ENCODE assay signal across 8 mouse cellular contexts in the genomic region with DNA sequence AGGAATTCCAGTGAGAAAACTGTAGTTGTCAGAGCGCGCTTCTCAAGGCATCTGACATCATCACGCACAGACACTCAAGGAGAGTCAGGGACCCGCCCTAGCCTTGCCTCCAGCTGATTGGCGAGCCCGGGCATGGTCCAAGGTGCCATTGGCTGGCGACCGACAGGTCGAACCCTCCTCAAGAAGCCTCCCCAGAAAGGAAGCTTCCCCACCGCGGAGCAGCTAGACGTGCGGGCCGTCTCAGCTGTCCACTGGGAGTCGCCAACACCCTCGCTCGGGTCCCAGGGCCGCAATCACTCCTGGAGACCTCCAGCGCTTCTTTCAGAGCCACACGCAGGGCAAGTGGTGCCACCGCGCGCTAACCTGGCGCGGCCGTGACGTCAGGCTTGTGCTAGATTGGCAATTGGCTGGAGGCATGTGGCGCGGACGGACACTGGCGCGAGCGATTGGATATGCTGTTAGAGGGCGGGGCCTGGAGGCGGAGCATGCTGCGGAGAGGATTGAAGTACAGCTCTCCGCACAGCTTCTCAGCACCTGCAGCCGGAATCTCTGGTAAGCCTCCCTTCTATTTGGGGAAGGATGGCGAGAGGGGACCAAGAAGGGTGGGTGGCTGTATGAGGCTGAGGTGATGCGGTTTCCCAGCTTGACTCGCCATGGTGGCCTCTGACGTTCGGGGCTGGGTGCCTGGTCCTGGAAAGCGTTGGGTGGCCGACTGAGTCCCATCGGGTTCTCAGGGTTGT. TPM values are rescaled to one million over a fixed set of nuclear protein-coding genes. Genes with fewer than 3 reads are reported as not detected.
DNase-seq lines count a peak whose midpoint lies in the region; ATAC-seq and TF ChIP-seq lines count a peak whose summit lies in the region.

A gene (plus strand): TSS at position 57 of the 740 bp plus-strand sequence.

- intact Hi-C loops in heart, postnatal 36 days (cut with DNase I): loop anchor here (5.0 kb wide), 1 partner anchor 207 kb away; a partner anchor contains a TSS

- no peaks in the 10 kb centered on the region for H3K27me3 ChIP-seq in forebrain, embryonic 16.5 days (replicated peaks; ENCODE audit: control insufficient read depth, insufficient read depth, low read length)
- H3K27me3 ChIP-seq in lung, embryonic 14.5 days (ENCODE audit: insufficient read depth, low read length): no peaks in the 10 kb centered on the region
- no peaks in the 10 kb centered on the region for H3K27me3 ChIP-seq in thymus, adult 2 months (ENCODE audit: control insufficient read depth, insufficient read depth, low read length)

- peak within 1 kb of the TSS; percentile 92 for H3K9ac ChIP-seq in ES-E14 (ENCODE audit: insufficient read depth, low read depth, low read length, poor library complexity, severe bottlenecking)
- peak within 1 kb of the TSS; percentile 56 for H3K9ac ChIP-seq in forebrain, embryonic 16.5 days (replicated peaks; ENCODE audit: low read depth, low read length)
- H3K9ac ChIP-seq in lung, embryonic 14.5 days: peak within 1 kb of the TSS; percentile 55

- peak within 1 kb of the TSS; percentile 89 to 98 for H3K4me3 ChIP-seq in ES-E14 (ENCODE audit: insufficient read depth in 1 of 2, low read depth in 1 of 2, low read length in 2 of 2, poor library complexity in 1 of 2, severe bottlenecking in 1 of 2)
- peak within 1 kb of the TSS; percentile 52 for H3K4me3 ChIP-seq in forebrain, embryonic 16.5 days (replicated peaks; ENCODE audit: low read length)
- peak within 1 kb of the TSS; percentile 85 for H3K4me3 ChIP-seq in layer of hippocampus, adult 2 months
- H3K4me3 ChIP-seq in lung, embryonic 14.5 days (ENCODE audit: low read depth, low read length): peak within 1 kb of the TSS; percentile 63
- peak within 1 kb of the TSS; percentile 98 for H3K4me3 ChIP-seq in olfactory bulb, adult 2 months (ENCODE audit: insufficient read depth, low read depth, low read length)
- H3K4me3 ChIP-seq in thymus, adult 2 months (ENCODE audit: control insufficient read depth, insufficient read depth, low read length): peak within 1 kb of the TSS; percentile 59

- peak within 1 kb of the TSS; percentile 77 for H3K4me2 ChIP-seq in forebrain, embryonic 16.5 days (ENCODE audit: low read length)
- peak within 1 kb of the TSS; percentile 64 for H3K4me2 ChIP-seq in lung, embryonic 14.5 days

- no peaks in the 10 kb centered on the region for H3K9me3 ChIP-seq in ES-E14 (ENCODE audit: control insufficient read depth, insufficient read depth, low read depth, low read length)
- H3K9me3 ChIP-seq in forebrain, embryonic 16.5 days (ENCODE audit: control insufficient read depth, low read length): no peaks in the 10 kb centered on the region
- H3K9me3 ChIP-seq in lung, embryonic 14.5 days (ENCODE audit: low read depth, low read length): no peaks in the 10 kb centered on the region

- peaks cover 10% of the 10 kb centered on the region for H3K36me3 ChIP-seq in ES-E14 (ENCODE audit: control insufficient read depth, insufficient read depth, low read length, poor library complexity, severe bottlenecking)
- peaks cover 10% of the 10 kb centered on the region for H3K36me3 ChIP-seq in forebrain, embryonic 16.5 days (ENCODE audit: control insufficient read depth, insufficient read depth)
- peaks cover 21% of the 10 kb centered on the region for H3K36me3 ChIP-seq in lung, embryonic 14.5 days (ENCODE audit: insufficient read depth)
- H3K36me3 ChIP-seq in thymus, adult 2 months (ENCODE audit: control insufficient read depth, insufficient read depth, low read length): no peaks in the 10 kb centered on the region

- peak; percentile 19; the same call in 1 of the 2 replicates for TF ChIP-seq CTCF in layer of hippocampus, adult 2 months (conservative IDR thresholded peaks at IDR 0.05)
- no peak; the same call in 1 of the 2 replicates for TF ChIP-seq CTCF in lung, embryonic 14.5 days (IDR thresholded peaks at IDR 0.05; ENCODE audit: low read depth)
- TF ChIP-seq CTCF in olfactory bulb, adult 2 months (IDR thresholded peaks at IDR 0.05; ENCODE audit: insufficient read depth, low read depth, low read length): no peak
- TF ChIP-seq CTCF in thymus, adult 2 months (IDR thresholded peaks at IDR 0.05; ENCODE audit: borderline replicate concordance, control insufficient read depth, extremely low read depth, insufficient read depth, low read length, poor library complexity): peak; percentile 37; the same call in 1 of the 2 replicates

- H3K4me1 ChIP-seq in ES-E14 (ENCODE audit: control insufficient read depth in 2 of 2, insufficient read depth in 2 of 2, low read length in 2 of 2, poor library complexity in 1 of 2): peaks cover 0 to 2% of the 10 kb centered on the region in 2 experiments; a peak in 1 of 4 replicates
- H3K4me1 ChIP-seq in forebrain, embryonic 16.5 days (replicated peaks; ENCODE audit: control insufficient read depth, insufficient read depth, low read length): peaks cover 14% of the 10 kb centered on the region
- no peaks in the 10 kb centered on the region for H3K4me1 ChIP-seq in lung, embryonic 14.5 days (ENCODE audit: insufficient read depth)
- no peaks in the 10 kb centered on the region for H3K4me1 ChIP-seq in olfactory bulb, adult 2 months (ENCODE audit: control insufficient read depth, insufficient read depth, low read length)
- no peaks in the 10 kb centered on the region for H3K4me1 ChIP-seq in thymus, adult 2 months (replicated peaks; ENCODE audit: control insufficient read depth, insufficient read depth, low read length)

- in situ Hi-C loops in ES-E14 (cut with MboI; ENCODE audit: low sequenced_read_pairs in 2 of 2, unreplicated experiment in 2 of 2): no loop called here

- H3K27ac ChIP-seq in ES-E14 (ENCODE audit: insufficient read depth, low read depth, low read length, poor library complexity, severe bottlenecking): peak within 1 kb of the TSS; percentile 97
- peak within 1 kb of the TSS; percentile 91 for H3K27ac ChIP-seq in forebrain, embryonic 16.5 days (ENCODE audit: low read length)
- peak within 1 kb of the TSS; percentile 99 for H3K27ac ChIP-seq in layer of hippocampus, adult 2 months
- peak within 1 kb of the TSS; percentile 89 for H3K27ac ChIP-seq in lung, embryonic 14.5 days (ENCODE audit: low read depth)
- peak within 1 kb of the TSS; percentile 100 for H3K27ac ChIP-seq in olfactory bulb, adult 2 months (ENCODE audit: insufficient read depth, low read depth, low read length)
- peak within 1 kb of the TSS; percentile 16 for H3K27ac ChIP-seq in thymus, adult 2 months (ENCODE audit: control insufficient read depth, insufficient read depth, low read length)

- DNase-seq in ES-E14 (ENCODE audit: low read depth, low spot score): peak; percentile 97
- DNase-seq in cerebellum, adult 11-12 months: peak; percentile 97
- peak; percentile 94 to 97 for DNase-seq in heart, postnatal 36 days
- peak; percentile 96 to 97 for DNase-seq in layer of hippocampus, adult 2 months (ENCODE audit: low spot score in 2 of 2)
- peak; percentile 99 for DNase-seq in lung, embryonic 14.5 days
- DNase-seq in thymus, adult 2 months: peak; percentile 97

- peak; percentile 99 for ATAC-seq in forebrain, embryonic 16.5 days
- peak; percentile 100 for ATAC-seq in lung, embryonic 14.5 days (ENCODE audit: insufficient read depth)

- TF ChIP-seq POLR2A in olfactory bulb, adult 2 months (IDR thresholded peaks at IDR 0.05; ENCODE audit: insufficient read depth, low read depth, low read length): peak; percentile 55
- peak; percentile 65 for TF ChIP-seq POLR2A in thymus, adult 2 months (IDR thresholded peaks at IDR 0.05; ENCODE audit: control insufficient read depth, extremely low read depth, insufficient read depth, low read length, poor library complexity)

- under 1% methylated on average over 46 of the region's 46 CpGs for WGBS in forebrain, embryonic 16.5 days
- 1% methylated on average over 46 of the region's 46 CpGs for WGBS in lung, embryonic 14.5 days
- WGBS in olfactory bulb, adult 2 months: under 1% methylated on average over 46 of the region's 46 CpGs
- WGBS in thymus, adult 2 months: under 1% methylated on average over 46 of the region's 46 CpGs

TF ChIP-seq in ES-E14, 5 proteins besides CTCF, POLR2A, EP300 and RAD21:
- TF ChIP-seq ZNF384 (IDR thresholded peaks at IDR 0.05; ENCODE audit: low read depth, low read length) (no peak), CHD2 (IDR thresholded peaks at IDR 0.05; ENCODE audit: low read depth, low read length) (peak; percentile 29; the same call in 1 of the 2 replicates), HCFC1 (IDR thresholded peaks at IDR 0.05; ENCODE audit: borderline replicate concordance, insufficient read depth, low read length) (0 out of 2 replicates have a peak, but pooled peaks have one; percentile 27), ZC3H11A (IDR thresholded peaks at IDR 0.05; ENCODE audit: borderline replicate concordance, low read depth, low read length) (no peak)

RNA-seq across cellular contexts. Expression of the gene that starts here (rescaled TPM):
- total RNA-seq in ES-E14 (2012; rRNA removed): 23.8 and 31.5 TPM in 2 replicates
- 99.8 and 101 TPM in 2 replicates for polyA plus RNA-seq in forebrain, embryonic 16.5 days (2015; fragmentation: Nextera tagmentation; extraction: Ambion mirVana)
- total RNA-seq in heart, postnatal 36 days (2021): 1 to 10 TPM; 4.9 to 5.1 TPM
- 10 to 100 TPM; 28.4 to 32.1 TPM for total RNA-seq in layer of hippocampus, adult 2 months (2021)
- polyA plus RNA-seq in lung, embryonic 14.5 days (2014; fragmentation: Nextera tagmentation; extraction: Ambion mirVana): 71.5 and 81.2 TPM in 2 replicates
- not detected in 2 replicates for polyA plus RNA-seq in olfactory bulb, adult 2 months (2012; ENCODE audit: insufficient read depth, insufficient read length, low replicate concordance, missing spikeins)
- 11.3 and 12.7 TPM in 2 replicates for polyA plus RNA-seq in thymus, adult 2 months (2012; rRNA removed)

Comparison
In these comparisons a context has a peak if more than half of its experiments do, and no peak if none do; other contexts are left out.
1. Peak in every context shown above with its lines: DNase-seq, ATAC-seq, H3K4me3 ChIP-seq and H3K27ac ChIP-seq.
2. H3K27ac ChIP-seq: peak in every context shown above with its lines; median percentile 100 in olfactory bulb, adult 2 months; 99 in layer of hippocampus, adult 2 months; 97 in ES-E14; 91 in forebrain, embryonic 16.5 days; 89 in lung, embryonic 14.5 days; 16 in thymus, adult 2 months.
3. CTCF ChIP-seq: peak in layer of hippocampus, adult 2 months (single experiment) and thymus, adult 2 months (single experiment); none in lung, embryonic 14.5 days (single experiment) and olfactory bulb, adult 2 months (single experiment).